Mouse (Mus musculus) lung, postnatal 4 days (tissue): Measurements from ENCODE around the gene Fnbp1l.

ENCODE experiments used
- DNase-seq, 2 experiments: peaks; one replicate each; pipeline ENCODE4 v3.0.0; 2021

The Fnbp1l gene

GRCm38 (mm10) chr3:122520365-122520764, 99.2 kb downstream of the Fnbp1l start:
- DNase-seq = no peak

DNA sequence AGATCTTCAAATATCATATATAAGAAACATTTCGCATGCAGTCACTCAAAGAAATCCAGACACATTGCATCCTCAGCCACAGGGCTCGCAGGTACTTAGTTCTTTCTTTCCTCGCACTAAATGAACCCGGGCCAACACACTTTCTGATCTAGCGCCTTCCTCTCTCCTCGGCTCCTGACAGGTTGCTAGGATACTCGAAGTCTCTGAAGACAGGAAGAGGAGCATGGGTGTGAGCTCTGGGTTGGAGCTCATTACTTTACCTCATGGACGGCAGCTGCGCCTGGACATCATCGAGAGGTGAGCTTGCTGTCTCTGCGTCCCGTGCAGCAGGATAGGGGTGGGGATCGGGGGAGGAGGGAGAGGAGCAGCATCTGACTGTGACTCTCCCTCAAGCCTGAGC, 100.4 kb downstream of the Fnbp1l start:
- no peak for DNase-seq

DNA sequence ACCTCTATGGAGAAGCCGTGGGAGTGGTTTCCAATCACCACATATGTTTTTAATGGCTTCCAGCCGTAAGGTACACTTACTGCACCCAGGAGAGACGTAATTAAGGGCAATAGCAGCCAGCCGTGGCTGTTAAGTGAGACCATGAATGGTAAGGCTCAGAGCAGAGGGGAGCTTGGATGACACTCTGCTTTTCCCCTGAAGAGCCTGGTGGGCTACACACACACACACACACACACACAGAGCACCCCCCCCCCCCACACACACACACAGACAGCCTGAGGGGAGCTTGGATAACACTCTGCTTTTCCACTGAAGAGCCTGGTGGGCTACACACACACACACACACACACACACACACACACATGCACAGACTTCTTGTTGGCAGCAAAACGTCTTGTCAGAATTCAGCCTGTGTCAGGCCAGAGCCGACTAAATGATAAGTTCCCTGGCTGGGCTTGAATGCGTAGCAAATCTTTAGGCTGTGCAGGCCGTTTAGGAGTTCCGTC, 101.2 kb downstream of the Fnbp1l start:
- no peak for DNase-seq

- no peak for DNase-seq
Measured at GRCm38 (mm10) chr3:122517726-122518125, 101.8 kb downstream of the Fnbp1l start.

DNA sequence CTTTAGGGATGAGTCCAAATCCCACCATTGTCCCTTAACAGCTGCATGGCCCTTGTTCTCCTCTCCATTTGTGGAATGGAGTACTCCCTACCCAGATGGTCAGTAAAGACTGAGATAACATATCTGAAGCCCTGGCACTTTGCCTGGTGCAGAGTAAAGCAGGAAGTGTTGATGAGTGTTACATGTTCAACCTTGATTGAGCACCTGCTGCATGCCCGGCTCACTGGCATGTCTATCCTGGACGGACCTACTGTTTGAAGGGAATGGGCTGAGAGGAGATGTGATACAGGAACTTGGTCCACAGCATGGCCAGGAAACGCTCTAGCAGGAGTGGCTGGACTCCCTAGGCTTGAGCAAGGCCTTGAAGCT, 103.2 kb downstream of the Fnbp1l start:
- DNase-seq = no peak

GRCm38 (mm10) chr3:122515568-122516326, 103.8 kb downstream of the Fnbp1l start:
- no peak for DNase-seq

GRCm38 (mm10) chr3:122512725-122513375, 106.7 kb downstream of the Fnbp1l start:
- DNase-seq = no peak

DNA sequence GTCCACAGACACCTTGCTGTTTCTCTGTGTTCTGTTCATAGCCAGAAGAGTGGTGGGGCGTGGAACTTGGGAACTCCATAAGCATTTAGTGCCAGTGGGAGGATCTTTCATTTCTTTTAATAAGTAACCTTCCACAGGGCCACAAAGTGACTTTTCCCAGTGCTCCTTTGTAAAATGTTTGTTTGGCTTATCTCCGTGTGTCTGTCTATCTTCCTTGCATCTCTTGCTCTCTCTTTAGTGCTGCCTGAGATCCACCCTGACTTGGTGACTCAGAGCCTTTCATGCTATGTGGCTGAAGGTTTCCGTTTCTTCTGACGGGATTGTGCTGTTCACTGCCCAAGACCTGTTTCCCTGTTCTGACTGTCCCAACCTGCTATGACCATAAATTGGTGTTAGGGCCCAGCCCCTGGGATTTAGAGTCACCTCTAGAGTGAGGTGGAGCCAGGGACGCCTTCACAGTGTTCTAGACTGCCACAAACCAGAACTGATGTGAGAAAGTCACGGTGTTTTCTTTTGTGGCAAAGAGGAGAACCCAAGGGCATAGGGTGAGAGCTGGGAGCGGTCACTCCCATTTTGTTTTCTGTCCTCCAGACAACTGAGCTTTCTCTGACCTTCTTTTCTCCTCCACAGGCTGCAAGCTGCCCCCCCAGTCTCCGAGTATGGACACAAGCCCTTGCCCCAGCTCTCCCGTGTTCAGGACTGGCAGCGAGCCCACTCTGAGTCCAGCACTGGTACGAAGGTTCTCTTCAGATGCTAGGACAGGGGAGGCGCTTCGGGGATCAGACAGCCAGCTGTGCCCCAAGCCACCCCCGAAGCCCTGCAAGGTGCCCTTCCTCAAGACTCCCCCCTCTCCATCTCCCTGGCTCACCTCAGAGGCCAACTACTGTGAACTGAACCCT, 107.5 kb downstream of the Fnbp1l start:
- no peak for DNase-seq

DNA sequence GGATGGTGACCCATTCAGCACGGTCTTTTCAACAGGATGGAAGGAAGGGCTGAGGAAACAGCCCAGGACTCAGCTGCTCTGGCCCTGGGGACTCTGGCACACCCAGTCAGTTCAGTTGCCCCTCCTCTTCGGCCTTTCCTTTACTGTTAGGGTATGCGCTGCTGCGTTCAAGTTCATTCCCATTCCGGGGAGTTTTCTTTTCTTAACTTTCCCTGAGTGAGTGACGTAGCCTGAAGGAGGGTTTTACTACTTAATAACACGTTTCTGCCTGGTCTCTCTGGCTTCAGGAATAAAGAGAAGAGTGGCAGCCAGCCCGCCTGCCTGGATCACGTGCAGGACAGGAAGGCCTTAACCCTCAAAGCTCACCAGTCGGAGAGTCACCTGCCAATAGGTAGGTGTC, 108.6 kb downstream of the Fnbp1l start:
- DNase-seq = peak in 1 of 2 experiments; percentile 47

GRCm38 (mm10) chr3:122510240-122510750, 109.2 kb downstream of the Fnbp1l start:
- DNase-seq = peak in 1 of 2 experiments; percentile 17

DNA sequence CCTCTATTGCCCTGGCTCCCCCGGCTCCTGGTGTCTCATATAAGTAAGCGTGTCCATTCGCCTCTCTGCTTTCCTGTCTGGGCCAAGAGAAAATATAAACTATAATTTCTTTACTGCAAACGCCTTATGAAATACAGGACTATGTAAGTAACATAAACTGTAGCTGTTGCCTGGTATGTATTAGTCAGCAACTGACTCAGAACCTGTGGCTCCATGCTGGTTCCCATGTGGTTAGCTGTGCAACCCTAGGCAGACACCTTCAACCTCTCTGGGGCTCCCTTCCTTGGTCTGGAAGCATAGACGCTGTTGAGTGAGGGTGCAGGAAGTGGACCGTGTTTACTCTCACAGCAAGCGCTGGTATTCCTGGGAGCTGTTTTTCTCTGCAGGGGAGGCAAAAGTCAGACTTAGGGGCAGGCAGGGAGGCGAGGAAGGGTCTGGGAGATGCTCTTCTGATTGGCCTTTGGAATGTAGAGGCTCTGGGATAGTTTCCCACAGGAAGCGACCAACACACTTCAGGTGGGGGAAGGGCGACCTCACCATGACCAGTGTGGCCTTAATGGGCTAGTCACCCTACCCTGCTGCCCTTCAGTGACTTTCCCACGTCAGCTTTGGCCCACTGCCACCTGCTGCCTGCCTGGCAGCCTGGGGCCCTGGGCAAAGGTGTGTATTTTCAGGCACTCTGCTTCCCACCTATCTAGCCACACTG, 109.8 kb downstream of the Fnbp1l start:
- DNase-seq = peak; percentile 56 to 60

- DNase-seq = peak; percentile 67 to 78
Measured at GRCm38 (mm10) chr3:122509084-122509483, 110.4 kb downstream of the Fnbp1l start.

- DNase-seq = no peak
Measured at GRCm38 (mm10) chr3:122507826-122508225, 111.7 kb downstream of the Fnbp1l start.

DNA sequence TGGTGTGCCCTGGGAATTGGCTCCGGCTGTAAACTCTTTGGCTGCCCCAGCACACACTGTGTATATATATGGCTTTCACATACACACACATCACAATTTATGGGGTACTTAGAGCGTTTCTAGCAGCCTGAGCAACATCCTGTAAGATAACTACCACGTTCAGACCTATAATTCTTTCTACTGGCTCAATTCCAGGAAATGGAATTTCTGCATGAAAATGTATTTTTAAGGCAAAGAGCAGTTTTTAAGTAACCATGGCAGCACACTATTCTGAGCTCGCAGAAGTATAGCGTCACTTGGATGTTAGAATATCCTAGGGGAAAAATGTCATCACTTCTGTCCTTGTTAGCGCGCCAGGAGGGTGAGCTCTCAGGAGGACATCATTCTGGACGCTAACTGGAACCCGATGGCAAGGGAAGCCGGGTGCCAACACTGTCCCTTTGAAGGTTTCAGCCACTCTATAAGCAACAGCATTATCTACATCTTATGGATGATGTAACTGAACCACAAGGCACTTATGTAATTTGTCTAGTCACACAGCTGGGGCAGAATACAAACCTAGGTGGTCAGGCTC, 113.1 kb downstream of the Fnbp1l start:
- no peak for DNase-seq

DNA sequence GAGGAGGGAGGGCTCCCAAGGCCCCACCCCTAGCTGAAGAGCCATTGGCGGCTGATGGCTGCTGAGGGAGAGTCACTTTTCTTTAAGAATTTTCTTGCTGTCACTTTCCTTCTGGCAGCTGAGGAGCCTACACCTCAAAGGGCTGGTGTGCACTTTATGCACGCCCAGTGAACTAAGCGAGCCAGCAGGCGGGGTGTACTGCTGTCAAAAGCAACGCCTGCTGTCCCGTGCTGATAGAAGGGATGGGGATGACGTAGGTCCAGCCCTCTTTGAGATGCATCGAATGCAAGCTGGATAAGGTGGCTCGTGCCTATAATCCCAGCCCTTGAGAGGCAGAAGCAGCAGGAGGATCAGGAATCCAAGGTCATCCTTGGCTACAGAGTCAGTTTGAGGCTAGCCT, 118.6 kb downstream of the Fnbp1l start:
- DNase-seq = no peak

- no peak for DNase-seq
Measured at GRCm38 (mm10) chr3:122499647-122500046, 119.9 kb downstream of the Fnbp1l start.

DNA sequence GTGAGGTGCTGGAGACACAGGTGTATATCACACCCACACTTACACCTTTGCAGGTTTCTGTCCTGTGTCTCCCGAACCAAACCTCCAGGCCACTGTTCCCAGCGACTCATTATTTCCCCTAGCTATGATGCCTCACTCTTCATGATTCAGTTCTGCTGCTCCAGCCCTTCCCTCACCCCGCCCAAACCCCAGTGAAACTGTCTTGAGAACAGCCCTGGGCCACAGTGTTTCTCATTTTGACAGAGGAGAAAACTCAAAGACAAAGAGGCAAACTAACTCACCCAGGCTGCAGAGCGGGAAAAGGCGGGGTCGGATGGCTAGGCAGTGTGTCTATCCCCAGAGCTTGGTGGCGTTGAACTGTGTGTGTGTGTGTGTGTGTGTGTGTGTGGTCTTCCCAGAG, 121.0 kb downstream of the Fnbp1l start:
- no peak for DNase-seq

DNA sequence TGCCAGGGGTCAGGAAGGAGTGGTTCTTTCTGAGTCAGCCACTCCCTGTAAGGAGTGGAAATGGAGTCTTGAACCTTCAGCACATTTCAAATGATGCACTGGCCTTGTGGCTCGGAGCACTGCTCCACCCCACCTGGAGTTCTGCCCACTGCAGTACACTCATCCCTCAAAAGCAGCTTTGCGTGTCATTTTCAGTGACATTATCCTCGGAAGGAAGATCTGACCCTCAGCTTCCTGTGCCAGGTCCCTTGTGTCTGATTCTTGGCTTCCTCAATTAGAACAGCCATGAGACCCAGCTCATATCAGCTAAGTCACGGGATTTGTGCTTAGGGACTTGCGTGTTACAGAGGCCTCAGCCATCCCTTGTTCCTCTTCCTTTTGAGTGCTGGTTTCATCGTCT, 121.6 kb downstream of the Fnbp1l start:
- DNase-seq = peak in 1 of 2 experiments; percentile 22

DNA sequence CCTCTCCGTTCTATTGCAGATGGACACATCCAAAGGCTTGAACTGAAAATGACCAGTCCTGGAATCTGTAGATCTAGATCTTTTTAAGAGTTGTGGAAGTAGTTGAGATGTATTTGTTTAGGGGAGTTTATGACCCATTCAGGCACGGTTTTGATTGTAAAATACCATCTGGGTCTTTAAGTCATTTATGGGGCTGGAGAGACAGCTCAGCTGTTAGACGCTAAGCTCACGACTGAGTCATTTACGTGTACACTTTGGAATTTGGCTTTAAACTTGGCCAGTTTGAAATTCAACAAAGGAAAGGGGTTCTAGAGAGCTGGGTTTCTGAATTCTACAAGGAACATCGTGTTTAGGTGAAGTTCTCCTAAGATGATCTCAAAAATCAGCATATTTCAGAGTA, 124.8 kb downstream of the Fnbp1l start:
- no peak for DNase-seq

DNA sequence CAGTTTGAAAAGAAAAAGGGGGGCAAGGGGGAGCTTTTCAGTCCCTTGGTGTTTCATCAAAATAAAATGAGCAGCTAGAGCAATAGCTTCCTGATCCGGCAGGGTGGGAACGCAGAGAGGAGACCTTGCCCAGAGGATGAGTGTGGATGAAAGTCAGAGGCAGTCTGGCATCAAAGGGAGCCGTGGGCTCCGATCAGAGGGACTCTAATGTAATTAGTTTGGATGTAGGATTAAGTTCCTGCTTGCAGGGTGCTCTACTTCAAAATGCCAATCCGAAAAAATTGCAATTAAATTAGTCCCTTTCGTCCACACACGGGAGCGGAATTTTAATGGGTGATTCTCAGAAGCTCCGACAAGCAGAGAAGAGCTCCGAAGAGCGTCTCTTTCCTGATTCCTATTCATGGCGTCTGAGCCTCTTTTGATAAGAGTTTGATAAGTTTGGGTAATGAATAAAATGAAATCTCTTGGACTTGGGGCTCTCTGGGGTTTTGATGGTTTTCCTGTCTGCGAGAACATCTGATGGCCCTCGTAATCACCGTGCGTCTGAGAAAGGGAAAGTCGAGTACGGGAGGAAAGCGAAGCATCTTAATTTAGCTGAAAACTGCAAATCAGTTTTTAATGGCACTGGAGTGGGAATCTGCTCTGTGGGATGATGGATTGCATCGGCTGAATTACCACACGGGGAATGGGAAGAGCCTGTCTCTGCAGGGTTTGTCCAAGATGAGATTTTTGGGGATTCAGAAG, 126.5 kb downstream of the Fnbp1l start:
- DNase-seq = no peak

DNA sequence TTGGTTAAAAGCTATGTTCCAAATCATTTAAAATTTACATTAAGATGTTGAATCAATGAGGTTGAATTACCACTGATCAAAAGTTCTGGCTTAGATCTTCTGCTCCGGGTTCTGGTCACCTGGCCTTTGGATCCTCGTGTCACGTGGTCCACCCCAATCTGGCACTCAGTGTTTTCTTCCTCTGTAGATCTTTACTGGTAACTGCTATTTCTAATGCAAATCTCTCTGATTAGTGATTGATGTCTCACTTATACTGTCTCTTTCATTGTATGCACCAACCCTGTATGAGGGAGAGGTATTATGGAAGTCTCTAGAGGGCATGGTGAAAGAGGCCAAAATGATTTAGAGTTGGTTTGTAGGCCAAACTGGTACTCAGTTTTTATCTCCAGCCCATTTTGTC, 127.5 kb downstream of the Fnbp1l start:
- DNase-seq = no peak
